Mouse (Mus musculus) sigmoid colon, adult 10 weeks (tissue): ENCODE results near the gene Cib1. TPM values are rescaled to one million over a fixed set of nuclear protein-coding genes. Genes with fewer than 3 reads are reported as not detected.

Source experiments
- polyA plus RNA-seq: library from polyadenylated mRNA; stranded (reverse); fragments of 350-450 nt; fragmentation: Illumina TruSeq; extraction: RNeasy Lipid Tissue Mini Kit (QIAGEN cat#74804); gene quantifications from one replicate; pipeline ENCODE4 v1.2.3, GENCODE M21; 2014; ENCODE audit warnings: low read depth, low replicate concordance

Cib1 gene
- polyA plus RNA-seq = 39.8 TPM

DNA sequence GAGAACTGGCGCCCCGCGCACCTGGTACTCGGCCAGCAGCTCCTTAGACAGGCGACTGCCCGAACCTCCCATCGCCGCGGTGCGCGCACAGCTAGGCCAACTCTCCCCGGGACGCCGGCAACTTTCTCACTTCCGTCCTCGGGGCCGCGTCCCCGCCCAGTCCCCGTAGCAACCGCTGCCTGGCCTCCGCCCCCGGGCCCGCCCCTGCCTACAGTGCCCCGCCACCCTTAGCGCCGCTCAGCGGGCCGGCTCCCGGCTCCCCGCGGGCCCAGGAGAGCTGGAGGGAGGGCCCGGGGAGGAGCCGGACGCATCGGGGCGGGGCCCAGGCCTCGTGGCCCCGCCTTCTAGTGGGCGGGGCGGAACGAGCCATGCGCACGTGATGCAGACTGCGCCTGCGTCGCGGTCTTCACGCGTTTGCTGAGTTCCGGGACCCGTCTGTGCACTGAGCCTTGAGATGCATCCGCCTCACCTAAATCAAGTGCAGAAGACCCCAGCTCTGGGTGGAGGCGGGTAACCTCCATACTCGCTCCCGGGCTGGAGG is at the start of gene Cib1, which contains the start of gene Gdpgp1:
Gene Cib1 (minus strand): TSS at position 325 of the 541 bp plus-strand sequence.
Gene Gdpgp1 (plus strand): TSS at position 377 of the 541 bp plus-strand sequence.

DNA sequence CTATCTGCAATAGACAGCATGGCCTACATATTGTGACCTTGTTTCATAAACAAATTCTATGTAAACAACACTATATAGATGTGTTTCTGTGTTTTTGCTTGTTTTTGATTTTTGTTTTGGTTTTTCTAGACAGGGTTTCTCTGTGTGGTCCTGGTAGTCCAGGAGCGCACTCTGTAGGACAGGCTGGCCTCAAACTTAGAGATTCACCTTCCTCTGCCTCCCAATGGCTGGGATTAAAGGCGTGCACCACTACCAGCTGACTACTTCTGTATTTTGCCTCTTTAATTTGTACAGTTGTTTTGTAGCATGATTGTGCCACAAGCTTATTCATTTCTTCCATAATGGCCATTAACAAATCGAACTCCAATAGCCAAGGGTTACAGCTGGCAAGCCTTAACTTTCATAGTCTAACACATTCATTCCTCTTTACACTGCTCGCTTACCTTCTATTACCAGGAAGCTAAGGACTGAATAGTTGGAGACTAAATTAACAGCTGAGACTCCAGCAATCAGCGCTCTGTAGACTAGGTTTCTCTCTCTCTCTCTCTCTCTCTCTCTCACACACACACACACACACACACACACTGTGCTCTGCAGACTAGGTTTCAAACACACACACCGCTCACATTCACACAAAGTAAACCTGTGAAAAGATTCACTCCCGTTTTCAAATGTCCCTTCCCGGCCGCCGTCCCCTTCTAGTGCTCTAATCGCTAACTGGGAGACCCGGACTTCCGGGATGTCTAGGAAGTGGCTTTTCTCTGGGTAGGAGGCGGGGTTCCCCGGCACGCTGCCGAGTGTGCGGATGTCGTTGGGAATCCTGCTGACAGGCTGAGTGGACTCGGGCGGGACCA is 36.5 kb upstream of the Cib1 start, which contains the start of gene Vps33b:
Gene Vps33b (plus strand): TSS at position 753 of the 854 bp plus-strand sequence.

DNA sequence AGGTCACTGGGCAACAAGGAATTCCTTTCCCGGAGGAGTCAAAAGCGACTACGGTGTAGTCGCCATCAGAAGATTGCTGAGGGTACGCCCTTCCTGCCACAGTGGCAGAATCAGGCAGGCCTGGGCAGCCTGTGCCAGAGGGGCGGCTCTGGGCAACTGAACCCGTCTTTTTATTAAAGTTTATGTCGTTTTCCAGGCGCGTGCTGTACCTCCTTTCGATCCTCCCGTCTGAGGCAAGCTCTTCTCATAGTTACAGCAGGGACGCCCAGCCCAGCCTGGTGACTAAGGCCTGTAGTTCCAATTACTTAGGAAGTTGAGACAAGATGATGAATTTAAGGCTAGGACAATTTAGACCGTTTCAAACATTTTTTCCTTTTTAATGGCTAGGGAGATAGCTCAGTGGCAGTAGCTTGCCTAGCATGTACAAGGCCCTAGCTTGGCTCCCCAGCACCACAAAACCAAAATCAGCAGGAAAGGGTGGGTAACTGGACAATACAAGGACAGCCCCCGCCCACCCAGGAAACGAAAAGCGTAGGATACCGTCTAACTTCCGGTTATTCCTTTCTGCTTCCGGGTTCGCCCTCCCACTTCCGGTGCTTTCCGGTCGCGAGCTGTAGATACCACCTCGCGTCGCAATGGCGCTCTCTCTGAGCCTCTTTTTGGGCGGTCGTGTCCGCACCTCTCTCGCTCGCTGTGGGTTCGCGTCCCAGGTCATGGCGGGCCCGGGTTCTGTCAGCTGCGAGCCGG is 28.2 kb upstream of the Cib1 start, which contains the start of gene Ngrn:
Gene Ngrn (plus strand): TSS at position 591 of the 747 bp plus-strand sequence.

DNA sequence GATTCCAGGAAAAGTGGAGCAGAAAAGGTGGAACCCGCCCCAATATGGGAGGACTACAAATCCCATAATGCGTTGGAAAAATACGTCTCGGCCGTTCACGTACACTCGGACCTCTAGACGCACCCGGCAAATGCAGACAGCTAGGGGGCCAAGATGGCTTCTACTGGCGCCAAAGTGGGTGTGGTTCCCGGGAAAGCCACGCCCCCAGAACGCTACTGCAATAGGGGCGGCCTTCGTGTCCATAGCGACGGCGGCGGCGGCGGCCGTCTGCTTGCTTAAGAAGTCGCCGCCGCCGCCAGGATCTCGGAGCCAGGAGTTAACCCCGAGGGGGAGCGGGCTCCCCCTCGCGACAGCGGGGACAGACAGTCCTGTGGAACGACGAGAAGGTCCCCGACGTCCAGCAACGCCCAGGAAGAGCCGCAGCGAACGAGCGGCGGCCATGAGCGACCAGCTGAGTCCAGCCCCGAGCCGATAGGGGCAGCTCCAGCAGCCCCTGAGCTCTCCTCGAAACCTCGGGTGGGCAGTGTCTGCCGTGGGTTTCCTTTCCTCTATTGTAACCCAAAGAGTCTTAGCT is 13.6 kb upstream of the Cib1 start, which contains the start of gene Ttll13:
Gene Ttll13 (plus strand): TSS at position 229 of the 574 bp plus-strand sequence.

DNA sequence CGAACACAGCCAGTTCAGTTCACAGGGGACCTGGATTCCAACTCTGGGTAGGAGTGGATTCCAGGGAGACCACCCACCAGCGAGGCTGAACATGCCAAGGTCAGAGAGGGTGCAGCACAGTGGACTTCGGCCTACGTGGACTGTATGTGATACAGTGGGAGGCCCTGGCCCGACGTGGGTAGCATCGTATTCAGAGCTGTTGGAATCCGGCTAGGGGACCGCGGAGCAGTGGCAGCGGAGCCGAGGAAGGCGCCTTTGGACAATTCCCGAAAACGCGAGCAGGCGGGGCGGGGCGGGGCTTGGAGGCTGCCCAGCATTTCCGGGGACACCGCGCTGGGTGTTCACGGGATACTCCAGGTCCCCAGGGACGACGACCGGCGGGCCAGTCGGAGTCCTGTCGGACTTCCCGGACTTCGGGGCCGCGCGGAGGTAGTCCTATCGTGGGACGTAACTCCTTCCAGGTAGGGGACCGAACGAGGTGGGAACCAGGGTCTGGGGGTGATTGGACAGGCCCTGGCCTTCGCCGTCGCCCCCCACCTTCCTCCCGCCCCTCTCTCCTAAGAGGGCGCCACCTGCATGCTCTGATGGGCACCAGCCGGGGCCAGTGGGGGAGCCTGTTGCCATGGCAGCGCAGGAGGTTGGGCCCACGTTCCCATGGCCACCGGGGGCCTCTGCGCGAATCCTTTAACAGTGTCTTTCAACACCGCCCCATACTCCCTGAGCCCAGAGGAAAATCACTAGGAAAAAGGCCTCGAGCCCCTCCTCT is 45.9 kb downstream of the Cib1 start, which contains the start of gene Sema4b:
Gene Sema4b (plus strand): TSS at position 311 of the 766 bp plus-strand sequence.

Other genes starting within 250 kb of the Cib1 start
- 2.5 TPM for gene Zfp710, start 208.0 kb downstream of the Cib1 start, polyA plus RNA-seq
- gene Idh2, start 117.4 kb downstream of the Cib1 start, polyA plus RNA-seq = 5.1 TPM
- gene Sema4b, start 46.0 kb downstream of the Cib1 start, polyA plus RNA-seq = 4.6 TPM
- gene Gdpgp1, start 52 bp upstream of the Cib1 start, polyA plus RNA-seq = 3.4 TPM
- gene Ttll13, start 13.6 kb upstream of the Cib1 start, polyA plus RNA-seq = 0.41 TPM
- gene Ngrn, start 28.4 kb upstream of the Cib1 start, polyA plus RNA-seq = 14.2 TPM
- 5.7 TPM for gene Vps33b, start 36.8 kb upstream of the Cib1 start, polyA plus RNA-seq
- 29.1 TPM for gene Prc1, start 61.6 kb upstream of the Cib1 start, polyA plus RNA-seq
- 5.7 TPM for gene Rccd1, start 91.6 kb upstream of the Cib1 start, polyA plus RNA-seq
- 5.3 TPM for gene Unc45a, start 108.2 kb upstream of the Cib1 start, polyA plus RNA-seq
- gene Hddc3, start 110.3 kb upstream of the Cib1 start, polyA plus RNA-seq = 16.5 TPM
- 7.2 TPM for gene Man2a2, start 138.6 kb upstream of the Cib1 start, polyA plus RNA-seq
- 0.66 TPM for gene Fes, start 155.1 kb upstream of the Cib1 start, polyA plus RNA-seq
- gene Furin, start 172.6 kb upstream of the Cib1 start, polyA plus RNA-seq = 1.5 TPM